Mouse (Mus musculus) megakaryocyte-erythroid progenitor cell, adult 5-6 weeks (primary cell): ENCODE data around the gene Gmfb. TPM values are rescaled to one million over a fixed set of nuclear protein-coding genes. Genes with fewer than 3 reads are reported as not detected.

Experiments used
- ATAC-seq: replicated peaks from 2 replicates; pipeline ENCODE4 v1.8.0; 2016; ENCODE audit warnings: mild to moderate bottlenecking, inconsistent platforms; ENCODE audit not compliant: severe bottlenecking, poor library complexity, low FRiP score, low TSS enrichment
- total RNA-seq, 2 experiments: library from RNA; stranded (forward) in 1 of 2; stranded (reverse) in 1 of 2; fragments of 200-1000, 215-1000 nt in 1 of 2; fragments of >200 nt in 1 of 2; fragmentation: Nextera tagmentation in 1 of 2; gene quantifications; 2 replicates each; pipeline ENCODE4 v1.2.3; 2014 to 2017

The Gmfb gene
- total RNA-seq, 2 experiments from 2014 or later = 57.9 to 84.5 TPM

GRCm38 (mm10) chr14:46759970-46760354 is 62.1 kb downstream of the Gmfb start:
- ATAC-seq = peak; percentile 29; the same call in 1 of the 2 replicates

Other genes starting within 250 kb of the Gmfb start
- gene Cdkn3, start 61.7 kb downstream of the Gmfb start, total RNA-seq (2014; fragmentation: Nextera tagmentation) = 11.7 and 17.5 TPM in 2 replicates
- gene Cdkn3, start 61.7 kb downstream of the Gmfb start, total RNA-seq (2017) = 13.0 and 16.6 TPM in 2 replicates
- gene Cnih1, start 33.8 kb downstream of the Gmfb start, total RNA-seq (2014; fragmentation: Nextera tagmentation) = 91.7 and 93.1 TPM in 2 replicates
- gene Cnih1, start 33.8 kb downstream of the Gmfb start, total RNA-seq (2017) = 56.0 and 72.4 TPM in 2 replicates
- gene Cgrrf1, start 9.9 kb upstream of the Gmfb start, total RNA-seq (2014; fragmentation: Nextera tagmentation) = 21.1 and 21.5 TPM in 2 replicates
- gene Cgrrf1, start 9.9 kb upstream of the Gmfb start, total RNA-seq (2017) = 7.8 and 18.8 TPM in 2 replicates
- gene Samd4, start 60.6 kb upstream of the Gmfb start, total RNA-seq (2014; fragmentation: Nextera tagmentation) = 0.07 and 4.2 TPM in 2 replicates
- 0.15 and 0.61 TPM in 2 replicates for gene Samd4, start 60.6 kb upstream of the Gmfb start, total RNA-seq (2017)